Mouse (Mus musculus) gastrocnemius, postnatal 25 days (tissue): ENCODE measurements around the gene Nek1. TPM values are rescaled to one million over a fixed set of nuclear protein-coding genes. Genes with fewer than 3 reads are reported as not detected.

Experiments
- DNase-seq: peaks from one replicate; pipeline ENCODE4 v3.0.0; 2022
- long read RNA-seq, 2 experiments: library from polyadenylated mRNA; stranded (forward); transcript quantifications; one replicate each; pipeline ENCODE4 v2.0.0; 2021
- total RNA-seq, 2 experiments: library from RNA; stranded (reverse); gene quantifications; 1 replicate in 1 of 2; 2 replicates in 1 of 2; pipeline ENCODE4 v1.2.3; 2021

The Nek1 gene
- total RNA-seq: 1 to 10 TPM; 4.7 to 5.4 TPM
- long read RNA-seq, experiment 1: 0 reads
- long read RNA-seq, experiment 2, full-length matches to known transcripts: 1 of 3 reads
- long read RNA-seq, experiment 2, partial matches to known transcripts: 0 of 3 reads
- long read RNA-seq, experiment 2, other reads (novel, unspliced or antisense): 2 of 3 reads

GRCm38 (mm10) chr8:60992910-60993638 is at the start of gene Nek1:
Gene Nek1 (plus strand): TSS chr8:60993195.
- DNase-seq: peak; percentile 96

- no peak for DNase-seq
Observed at GRCm38 (mm10) chr8:60947503-60947902, 45.5 kb upstream of the Nek1 start.

GRCm38 (mm10) chr8:60949859-60950258 is 43.1 kb upstream of the Nek1 start:
- no peak for DNase-seq

- no peak for DNase-seq
Observed at GRCm38 (mm10) chr8:60951271-60951670, 41.7 kb upstream of the Nek1 start.

- no peak for DNase-seq
Observed at GRCm38 (mm10) chr8:60951757-60952156, 41.2 kb upstream of the Nek1 start.

- no peak for DNase-seq
Observed at GRCm38 (mm10) chr8:60952803-60953202, 40.2 kb upstream of the Nek1 start.

- peak; percentile 66 for DNase-seq
Observed at GRCm38 (mm10) chr8:60954281-60955014, 38.5 kb upstream of the Nek1 start.

GRCm38 (mm10) chr8:60956847-60957246 is 36.1 kb upstream of the Nek1 start:
- DNase-seq: no peak

- DNase-seq: no peak
Observed at GRCm38 (mm10) chr8:60962763-60963162, 30.2 kb upstream of the Nek1 start.

GRCm38 (mm10) chr8:60963931-60964330 is 29.1 kb upstream of the Nek1 start:
- DNase-seq: no peak

- no peak for DNase-seq
Observed at GRCm38 (mm10) chr8:60964518-60964917, 28.5 kb upstream of the Nek1 start.

- DNase-seq: no peak
Observed at GRCm38 (mm10) chr8:60965306-60965705, 27.7 kb upstream of the Nek1 start.

- no peak for DNase-seq
Observed at GRCm38 (mm10) chr8:60965741-60966140, 27.3 kb upstream of the Nek1 start.

GRCm38 (mm10) chr8:60969091-60969490 is 23.9 kb upstream of the Nek1 start:
- DNase-seq: no peak

GRCm38 (mm10) chr8:60971808-60972207 is 21.2 kb upstream of the Nek1 start:
- DNase-seq: no peak

GRCm38 (mm10) chr8:60973448-60973847 is 19.5 kb upstream of the Nek1 start:
- DNase-seq: no peak

GRCm38 (mm10) chr8:60974837-60975236 is 18.2 kb upstream of the Nek1 start:
- DNase-seq: no peak

GRCm38 (mm10) chr8:60976818-60977217 is 16.2 kb upstream of the Nek1 start:
- no peak for DNase-seq

- no peak for DNase-seq
Observed at GRCm38 (mm10) chr8:60978496-60978895, 14.5 kb upstream of the Nek1 start.

GRCm38 (mm10) chr8:60981388-60981787 is 11.6 kb upstream of the Nek1 start:
- DNase-seq: no peak

GRCm38 (mm10) chr8:60982701-60983687 is 10.0 kb upstream of the Nek1 start, which contains the start of gene Clcn3:
Gene Clcn3 (minus strand): TSS chr8:60983300.
- peak; percentile 95 for DNase-seq

- peak; percentile 26 for DNase-seq
Observed at GRCm38 (mm10) chr8:60983688-60984079, 9.3 kb upstream of the Nek1 start.
